Mouse (Mus musculus) mesoderm, embryonic 11.5 days (tissue): ENCODE measurements at regions not wholly inside any gene's neighbourhood (a gene's known extent, or its start where the extent isn't known, plus 50 kb on each side); places are given as distances from the start of the nearest gene placed in this dataset.
"Not testable (repeated sequence)": the region's sequence is repeated elsewhere in the genome, so short reads cannot be mapped to it uniquely, and the experiment has no call there.

Experiments
- DNase-seq: peaks from one replicate; pipeline ENCODE4 v3.0.0-alpha.2; 2012; ENCODE audit warnings: low read depth, low spot score

GRCm38 (mm10) chr5:3244067-3244466, 97.2 kb upstream of the Cdk6 start:
- DNase-seq, result not testable (repeated sequence)

DNA sequence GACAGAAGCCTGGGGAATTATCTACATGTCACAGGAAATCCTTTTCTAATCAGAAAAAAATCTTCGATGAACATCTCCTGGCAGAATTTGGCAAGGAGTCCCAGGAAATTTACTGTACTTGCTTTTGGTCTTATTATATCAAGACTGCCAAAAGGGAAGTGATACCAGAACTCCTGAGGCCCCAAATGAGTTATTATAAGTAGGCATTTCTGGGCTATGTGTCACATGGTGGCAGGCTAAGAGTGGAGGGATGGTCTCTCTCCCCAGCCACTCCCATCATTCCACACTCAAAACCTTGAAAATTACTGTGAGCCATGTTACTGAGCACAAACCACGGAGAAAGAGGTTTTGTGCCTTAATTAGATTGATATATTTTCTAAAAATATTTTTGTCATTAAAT, 94.0 kb upstream of the Cdk6 start:
- no peak for DNase-seq

DNA sequence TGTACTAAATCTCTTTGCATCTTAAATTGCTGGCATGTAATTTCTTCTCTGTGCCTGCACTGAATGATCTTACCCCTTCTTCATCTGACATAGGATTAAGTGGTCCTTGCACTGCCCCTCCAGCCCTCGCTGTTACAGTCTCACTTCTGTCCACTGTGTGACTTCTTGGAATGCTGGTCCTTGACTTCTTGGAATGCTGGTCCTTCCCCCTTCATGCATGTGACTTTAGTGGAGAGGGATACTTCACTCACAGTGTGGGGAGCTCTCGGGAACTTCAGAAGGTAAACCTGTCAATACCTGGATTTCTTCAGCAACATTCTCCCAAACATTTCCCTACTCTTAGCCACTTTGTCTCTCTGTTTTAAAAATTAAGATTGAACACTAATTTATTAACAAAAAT, 91.0 kb upstream of the Cdk6 start:
- no peak for DNase-seq

DNA sequence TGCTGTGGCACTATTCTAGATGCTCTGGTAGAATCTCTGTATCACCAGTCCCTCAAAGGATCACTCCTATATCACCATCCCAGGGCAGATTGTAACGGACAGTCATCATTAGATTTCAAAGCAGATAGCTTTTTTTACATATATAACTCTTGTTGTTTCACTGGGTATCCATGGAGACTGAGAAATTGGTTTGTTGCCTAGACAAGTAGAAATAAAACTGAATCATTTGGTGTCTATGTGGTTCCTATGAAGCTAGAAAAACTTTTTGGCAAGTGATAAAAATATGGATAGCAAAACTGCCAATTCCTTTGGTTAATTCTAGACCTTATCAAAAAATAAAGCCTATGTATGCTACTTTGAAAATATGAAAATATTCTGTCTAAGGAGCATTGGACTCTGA, 81.0 kb upstream of the Cdk6 start:
- no peak for DNase-seq

GRCm38 (mm10) chr5:3264988-3265738, 76.1 kb upstream of the Cdk6 start:
- not testable (repeated sequence) for DNase-seq

- DNase-seq, result no peak
Observed at GRCm38 (mm10) chr5:3267021-3267420, 74.3 kb upstream of the Cdk6 start.

GRCm38 (mm10) chr5:3269760-3270159, 71.5 kb upstream of the Cdk6 start:
- DNase-seq, result no peak

- not testable (repeated sequence) for DNase-seq
Observed at GRCm38 (mm10) chr5:3273140-3273539, 68.1 kb upstream of the Cdk6 start.

GRCm38 (mm10) chr5:3277241-3277640, 64.0 kb upstream of the Cdk6 start:
- not testable (repeated sequence) for DNase-seq

DNA sequence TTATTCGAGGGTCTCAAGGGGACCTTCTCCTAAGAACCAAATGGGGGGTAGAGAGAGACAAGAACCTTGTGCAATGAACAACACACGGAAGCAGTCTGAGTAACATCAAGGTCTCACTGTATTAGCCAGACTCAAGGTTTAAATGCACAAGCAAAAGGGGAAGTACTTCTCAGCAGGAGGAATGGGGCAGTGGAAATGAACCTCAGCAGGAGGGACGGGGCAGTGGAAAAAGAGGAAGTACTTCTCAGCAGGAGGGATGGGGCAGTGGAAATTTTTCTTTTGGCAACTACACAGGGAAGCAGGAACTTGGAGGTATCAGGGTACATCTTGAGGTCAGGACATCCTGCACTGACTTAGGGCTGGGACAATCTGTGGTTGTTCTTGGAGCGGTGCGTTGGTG, 62.3 kb upstream of the Cdk6 start:
- not testable (repeated sequence) for DNase-seq

- not testable (repeated sequence) for DNase-seq
Observed at GRCm38 (mm10) chr5:3281911-3282506, 59.3 kb upstream of the Cdk6 start.

DNA sequence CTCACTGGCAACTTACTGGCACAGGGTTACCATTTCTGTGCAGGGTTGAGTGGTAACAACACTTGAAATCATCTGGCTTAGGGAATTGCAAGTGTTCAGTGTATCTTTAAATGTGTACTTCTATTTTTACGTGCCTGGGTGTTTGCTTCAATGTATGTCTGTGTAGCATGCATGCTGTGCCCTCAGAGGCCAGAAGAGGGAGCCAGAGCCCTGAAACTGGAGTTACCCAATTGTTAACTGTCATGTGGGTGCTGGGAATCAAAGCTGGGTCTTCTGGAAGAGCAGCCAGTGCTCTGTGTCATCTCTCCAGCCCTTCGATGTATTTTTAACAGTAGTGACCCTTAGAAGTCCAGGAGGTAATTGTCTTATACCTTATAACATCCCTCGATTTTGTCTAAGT, 58.2 kb upstream of the Cdk6 start:
- DNase-seq, result no peak

- not testable (repeated sequence) for DNase-seq
Observed at GRCm38 (mm10) chr5:3284335-3284734, 57.0 kb upstream of the Cdk6 start.

GRCm38 (mm10) chr5:3289991-3290417, 51.3 kb upstream of the Cdk6 start:
- peak; percentile 6 for DNase-seq
